Mouse (Mus musculus) neural tube, embryonic 11.5 days (tissue): ENCODE measurements at regions not wholly inside any gene's neighbourhood (a gene's known extent, or its start where the extent isn't known, plus 50 kb on each side); places are given as distances from the start of the nearest gene placed in this dataset.

Experiments used
- ATAC-seq: fragments of 200-750 bp; cut with Nextera tagmentation; 2 replicates; pipeline ENCODE4 v1.8.0; 2017; ENCODE audit warnings: moderate number of reproducible peaks, mild to moderate bottlenecking, moderate TSS enrichment, moderate library complexity; ENCODE audit not compliant: insufficient read depth, low FRiP score, low TSS enrichment
- DNase-seq: peaks from one replicate; pipeline ENCODE4 v3.0.0-alpha.2; 2015; ENCODE audit warnings: low spot score
- H3K27ac ChIP-seq: fragments of 300-500 bp; sonication (generic); 2 replicates; pipeline ENCODE4 v1.5.1; 2014; ENCODE audit warnings: low read depth, mild to moderate bottlenecking, low read length
- H3K27me3 ChIP-seq: fragments of 300-500 bp; sonication (generic); 2 replicates; pipeline ENCODE4 v1.6.1; 2014; ENCODE audit warnings: mild to moderate bottlenecking, low read length, mixed read lengths; ENCODE audit not compliant: control insufficient read depth, insufficient read depth
- H3K36me3 ChIP-seq: fragments of 300-500 bp; sonication (generic); 2 replicates; pipeline ENCODE4 v1.6.1; 2014; ENCODE audit warnings: mild to moderate bottlenecking, low read length, moderate library complexity, mixed read lengths; ENCODE audit not compliant: control insufficient read depth, insufficient read depth
- H3K4me1 ChIP-seq: fragments of 300-500 bp; sonication (generic); 2 replicates; pipeline ENCODE4 v1.6.1; 2014; ENCODE audit warnings: low read length, mixed read lengths; ENCODE audit not compliant: control insufficient read depth, insufficient read depth
- H3K4me2 ChIP-seq: fragments of 300-500 bp; sonication (generic); 2 replicates; pipeline ENCODE4 v1.6.1; 2014; ENCODE audit warnings: low read depth, mild to moderate bottlenecking, moderate library complexity
- H3K4me3 ChIP-seq: fragments of 300-500 bp; sonication (generic); 2 replicates; pipeline ENCODE4 v1.5.1; 2014; ENCODE audit warnings: low read depth, low read length
- H3K9ac ChIP-seq: fragments of 300-500 bp; sonication (generic); 2 replicates; pipeline ENCODE4 v1.6.1; 2014; ENCODE audit warnings: mild to moderate bottlenecking, low read length
- H3K9me3 ChIP-seq: fragments of 300-500 bp; sonication (generic); 2 replicates; pipeline ENCODE4 v1.6.1; 2016; ENCODE audit warnings: low read length; ENCODE audit not compliant: control insufficient read depth
- WGBS: fragments of 180-500 bp; shearing (Covaris S2); extraction: QIAGEN DNeasy Blood & Tissue Kit; methylation state at CpG from one replicate; pipeline ENCODE4 v1.1.7; 2014; 5-methylcytosine and 5-hydroxymethylcytosine counted together

DNA sequence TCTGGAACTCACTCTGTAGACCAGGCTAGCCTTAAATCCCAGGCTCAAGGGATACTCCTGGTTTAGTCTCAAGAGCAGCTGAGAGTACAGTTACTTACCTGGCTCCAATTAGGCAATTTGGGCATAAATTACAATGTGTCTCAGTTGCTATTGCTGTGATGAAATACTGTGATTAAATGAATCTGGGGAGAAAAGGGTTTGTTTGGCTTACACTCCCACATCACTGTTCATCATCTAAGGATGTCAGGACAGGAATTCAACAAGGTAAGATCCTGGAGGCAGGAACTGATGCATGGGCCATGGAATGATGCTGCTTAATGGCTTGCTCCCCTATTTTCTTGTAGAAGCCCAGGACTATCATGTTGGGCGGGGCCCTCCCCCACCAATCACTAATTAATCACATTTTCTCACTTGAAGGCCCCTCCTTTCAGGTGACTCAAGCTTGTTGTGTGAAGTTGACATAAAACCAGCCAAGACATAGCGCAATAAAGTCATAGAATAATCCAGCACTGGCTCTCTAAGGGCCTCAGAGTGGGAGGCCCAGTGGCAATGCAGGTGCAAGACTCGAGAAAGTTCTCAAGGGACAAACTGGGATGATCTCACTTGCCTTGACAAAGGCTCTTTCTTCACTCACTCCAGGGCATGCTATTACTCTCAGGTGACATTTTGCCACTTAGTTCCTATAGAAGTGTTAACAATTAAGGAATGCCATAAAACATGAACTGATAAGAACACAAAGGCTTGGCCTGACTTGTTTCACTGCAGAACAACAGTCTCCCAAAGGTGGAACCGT lies 85.4 kb upstream of the Barx2 start:
- Histone ChIP-seq H3K9me3 (no peaks in the 10 kb centered on the region), H3K4me1 (no peaks in the 10 kb centered on the region), H3K9ac (no peak overlapping the region), H3K36me3 (no peaks in the 10 kb centered on the region), H3K4me3 (no peak overlapping the region), H3K27ac (no peak overlapping the region), H3K27me3 (no peaks in the 10 kb centered on the region), H3K4me2 (no peak overlapping the region)
- DNase-seq (no peak), ATAC-seq (no peak)
- 58% methylated on average over 4 of the region's 4 CpGs for WGBS

DNA sequence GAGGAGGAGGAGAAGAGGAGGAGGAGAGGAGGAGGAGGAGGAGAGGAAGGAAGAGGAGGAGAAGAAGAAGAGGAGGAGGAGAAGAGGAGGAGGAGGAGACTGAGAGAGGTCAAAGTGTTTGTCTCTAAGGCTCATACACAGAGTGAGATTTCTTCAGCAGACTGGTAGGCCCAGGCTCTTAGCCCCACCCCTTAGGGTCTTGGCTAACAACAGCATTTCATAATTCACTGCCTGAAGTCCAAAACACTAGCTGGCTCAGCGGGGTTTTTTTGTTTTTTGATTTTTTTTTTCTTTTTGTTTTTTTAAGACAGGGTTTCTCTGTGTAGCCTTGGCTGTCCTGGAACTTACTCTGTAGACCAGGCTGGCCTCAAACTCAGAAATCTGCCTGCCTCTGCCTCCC lies 86.5 kb upstream of the Barx2 start:
- DNase-seq (no peak), ATAC-seq (no peak)
- WGBS, result 71% methylated on average over 1 of the region's 1 CpGs
- H3K4me3 ChIP-seq, result no peak overlapping the region
- no peaks in the 10 kb centered on the region for H3K27me3 ChIP-seq
- no peaks in the 10 kb centered on the region for H3K9me3 ChIP-seq
- no peak overlapping the region for H3K27ac ChIP-seq
- no peaks in the 10 kb centered on the region for H3K36me3 ChIP-seq
- no peak overlapping the region for H3K9ac ChIP-seq
- H3K4me2 ChIP-seq, result no peak overlapping the region
- H3K4me1 ChIP-seq, result no peaks in the 10 kb centered on the region

DNA sequence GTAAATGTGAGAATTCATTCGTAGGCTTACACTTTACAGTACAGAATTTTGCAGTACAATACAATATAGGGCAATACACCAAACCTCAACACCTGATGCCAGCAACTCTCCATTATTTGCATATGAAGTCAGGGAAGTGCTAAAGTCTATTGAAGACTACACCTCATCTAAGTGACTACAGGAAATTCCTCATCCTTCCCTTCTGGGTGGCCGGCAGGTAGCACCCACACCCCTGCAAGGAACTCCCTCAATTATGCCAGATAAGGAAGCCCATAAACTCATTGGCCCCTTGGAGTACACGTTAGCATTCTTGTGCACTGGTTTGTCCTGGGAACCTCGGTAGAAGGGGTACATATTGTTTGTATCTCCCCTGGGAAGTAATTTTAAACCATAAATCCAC lies 89.7 kb upstream of the Barx2 start:
- no peak overlapping the region for H3K9ac ChIP-seq
- ATAC-seq, result no peak
- H3K9me3 ChIP-seq, result no peaks in the 10 kb centered on the region
- no peak overlapping the region for H3K4me2 ChIP-seq
- H3K27me3 ChIP-seq, result no peaks in the 10 kb centered on the region
- H3K36me3 ChIP-seq, result no peaks in the 10 kb centered on the region
- H3K27ac ChIP-seq, result no peak overlapping the region
- no peak for DNase-seq
- H3K4me3 ChIP-seq, result no peak overlapping the region
- 67% methylated on average over 4 of the region's 4 CpGs for WGBS
- H3K4me1 ChIP-seq, result no peaks in the 10 kb centered on the region

DNA sequence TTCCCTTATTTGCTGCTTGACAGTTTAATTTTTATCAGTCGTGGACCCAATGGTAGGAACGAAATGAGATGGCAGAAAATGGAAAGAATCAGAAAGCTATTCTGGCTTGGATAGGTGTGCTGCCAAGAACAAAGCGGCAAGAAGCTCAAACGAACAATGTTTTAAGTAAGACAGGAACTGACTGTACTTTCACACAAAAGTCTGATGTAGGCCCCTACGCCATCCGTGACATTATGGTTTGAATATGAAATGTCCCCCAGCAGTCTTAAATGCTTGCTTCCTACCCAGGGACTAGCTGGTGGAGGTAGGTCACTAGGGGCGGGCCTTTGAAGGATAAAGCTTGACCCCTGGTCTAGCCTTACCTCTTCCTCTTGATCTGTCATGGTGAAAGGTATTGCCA lies 90.5 kb upstream of the Barx2 start:
- no peak for DNase-seq
- Histone ChIP-seq H3K4me1 (no peaks in the 10 kb centered on the region), H3K9ac (no peak overlapping the region), H3K9me3 (no peaks in the 10 kb centered on the region), H3K4me3 (no peak overlapping the region), H3K36me3 (no peaks in the 10 kb centered on the region), H3K27ac (no peak overlapping the region), H3K4me2 (no peak overlapping the region), H3K27me3 (no peaks in the 10 kb centered on the region)
- WGBS, result 94% methylated on average over 7 of the region's 7 CpGs
- no peak for ATAC-seq

DNA sequence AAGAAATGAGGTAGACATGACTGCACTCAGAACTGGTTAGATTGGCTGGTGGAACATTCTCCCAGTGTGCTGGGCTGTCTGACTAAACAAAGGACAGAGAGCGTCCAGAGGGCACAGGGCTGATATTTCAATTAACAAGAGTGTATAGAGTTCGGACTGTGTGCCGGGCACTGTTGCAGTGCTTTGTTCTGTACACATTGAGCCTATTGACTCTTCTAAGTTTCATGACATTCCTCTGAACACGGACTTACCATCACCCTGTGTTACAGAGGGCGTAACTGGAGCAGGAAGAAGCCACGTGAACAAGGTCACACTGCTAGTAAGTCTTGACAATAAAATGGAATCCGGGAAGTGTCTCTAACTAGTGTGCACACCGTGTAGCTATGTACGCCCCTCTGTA lies 92.1 kb upstream of the Barx2 start:
- H3K9ac ChIP-seq, result no peak overlapping the region
- H3K9me3 ChIP-seq, result no peaks in the 10 kb centered on the region
- H3K4me3 ChIP-seq, result no peak overlapping the region
- H3K36me3 ChIP-seq, result no peaks in the 10 kb centered on the region
- no peaks in the 10 kb centered on the region for H3K27me3 ChIP-seq
- no peak for ATAC-seq
- WGBS, result 64% methylated on average over 9 of the region's 9 CpGs
- DNase-seq, result no peak
- H3K4me1 ChIP-seq, result no peaks in the 10 kb centered on the region
- no peak overlapping the region for H3K4me2 ChIP-seq
- H3K27ac ChIP-seq, result no peak overlapping the region

DNA sequence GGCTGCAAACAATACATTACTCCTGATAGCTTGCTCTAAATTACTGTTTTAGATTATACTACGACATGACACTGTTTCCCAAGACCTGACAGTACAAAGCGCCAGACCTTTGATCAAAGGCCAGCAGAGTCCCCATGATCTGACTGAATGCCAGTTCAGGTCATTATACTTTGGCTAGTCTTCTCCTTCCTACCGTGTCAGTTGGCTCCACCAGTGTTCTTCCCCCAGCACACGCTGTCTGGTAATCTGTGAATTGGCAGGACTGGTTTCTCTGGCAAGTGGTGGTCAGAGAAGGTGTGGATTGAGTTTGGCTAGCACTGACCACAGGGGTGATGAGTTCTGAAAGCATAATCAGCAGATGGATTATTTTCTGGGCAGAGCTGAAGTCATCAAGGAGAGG lies 93.1 kb upstream of the Barx2 start:
- no peak overlapping the region for H3K9ac ChIP-seq
- no peak overlapping the region for H3K27ac ChIP-seq
- DNase-seq, result no peak
- no peak for ATAC-seq
- H3K9me3 ChIP-seq, result no peaks in the 10 kb centered on the region
- H3K4me2 ChIP-seq, result no peak overlapping the region
- H3K36me3 ChIP-seq, result no peaks in the 10 kb centered on the region
- H3K27me3 ChIP-seq, result no peaks in the 10 kb centered on the region
- no peak overlapping the region for H3K4me3 ChIP-seq
- WGBS, result 79% methylated on average over 4 of the region's 4 CpGs
- no peaks in the 10 kb centered on the region for H3K4me1 ChIP-seq

DNA sequence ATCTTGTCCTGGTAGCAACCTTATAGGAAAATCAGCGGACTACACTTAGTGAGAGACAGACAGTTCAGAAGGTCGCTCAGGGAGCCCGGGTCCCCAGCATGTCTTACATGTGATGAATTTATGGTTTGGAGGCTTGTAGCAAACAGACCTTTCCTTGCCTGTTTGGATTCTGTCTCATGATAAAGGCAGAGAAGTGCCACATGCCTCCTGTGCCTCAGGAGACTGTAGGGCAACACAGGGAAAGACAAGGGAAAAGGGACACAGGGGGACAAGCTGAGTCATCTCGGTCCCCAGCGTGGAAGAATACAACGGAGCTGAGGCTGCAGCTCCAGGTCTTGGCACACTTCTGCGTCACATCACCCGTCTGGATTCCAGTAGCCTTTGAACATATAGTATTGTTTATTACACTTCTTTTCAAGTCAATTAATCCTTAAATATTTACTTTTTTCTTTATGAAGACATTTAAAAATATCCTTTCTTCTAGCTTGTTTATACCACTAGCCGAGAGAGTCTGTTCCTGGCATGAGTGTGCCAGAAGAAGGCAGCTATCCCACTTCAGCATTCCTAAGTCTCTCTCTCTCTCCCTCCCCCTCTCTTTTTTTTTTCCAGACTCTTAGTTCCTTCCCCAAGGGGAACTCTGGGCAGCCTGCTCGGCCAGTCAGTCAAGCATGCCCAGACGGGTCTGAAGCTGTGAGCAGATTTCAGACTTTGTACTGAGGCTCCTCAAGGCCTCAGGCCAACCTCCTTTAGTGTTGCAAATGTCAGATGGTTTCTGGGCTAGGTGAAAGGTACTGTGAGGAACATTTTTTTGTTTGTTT lies 97.9 kb upstream of the Barx2 start:
- Histone ChIP-seq H3K4me3 (no peak overlapping the region), H3K36me3 (no peaks in the 10 kb centered on the region), H3K4me2 (no peak overlapping the region), H3K27me3 (no peaks in the 10 kb centered on the region), H3K9me3 (no peaks in the 10 kb centered on the region), H3K4me1 (no peaks in the 10 kb centered on the region), H3K9ac (no peak overlapping the region), H3K27ac (no peak overlapping the region)
- 59% methylated on average over 11 of the region's 11 CpGs for WGBS
- ATAC-seq, result no peak
- DNase-seq, result no peak

DNA sequence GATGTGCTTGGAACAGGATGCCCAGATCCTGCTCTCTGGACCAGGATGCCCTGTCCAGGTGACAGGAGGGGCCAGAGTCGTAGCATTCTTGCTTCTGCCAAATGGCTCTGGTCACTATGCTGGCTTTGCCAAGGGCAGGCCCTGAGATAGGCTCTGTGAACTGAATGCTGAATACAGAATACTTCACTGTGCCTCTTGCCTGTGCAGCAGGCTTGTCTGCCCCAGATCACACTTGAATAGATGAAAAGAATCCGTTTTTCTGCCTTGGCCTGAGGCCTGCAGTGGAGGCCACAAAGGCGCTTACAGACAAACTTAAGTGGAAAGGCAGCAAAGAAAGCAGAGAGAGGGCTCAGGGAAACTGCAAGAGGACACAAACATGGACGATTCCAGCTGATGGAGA lies 99.7 kb upstream of the Arhgap32 start:
- WGBS, result 59% methylated on average over 4 of the region's 4 CpGs
- H3K27me3 ChIP-seq, result no peaks in the 10 kb centered on the region
- no peak overlapping the region for H3K27ac ChIP-seq
- no peaks in the 10 kb centered on the region for H3K9me3 ChIP-seq
- H3K4me1 ChIP-seq, result no peaks in the 10 kb centered on the region
- no peak overlapping the region for H3K4me2 ChIP-seq
- DNase-seq (no peak), ATAC-seq (no peak)
- no peak overlapping the region for H3K9ac ChIP-seq
- H3K4me3 ChIP-seq, result no peak overlapping the region
- H3K36me3 ChIP-seq, result no peaks in the 10 kb centered on the region

DNA sequence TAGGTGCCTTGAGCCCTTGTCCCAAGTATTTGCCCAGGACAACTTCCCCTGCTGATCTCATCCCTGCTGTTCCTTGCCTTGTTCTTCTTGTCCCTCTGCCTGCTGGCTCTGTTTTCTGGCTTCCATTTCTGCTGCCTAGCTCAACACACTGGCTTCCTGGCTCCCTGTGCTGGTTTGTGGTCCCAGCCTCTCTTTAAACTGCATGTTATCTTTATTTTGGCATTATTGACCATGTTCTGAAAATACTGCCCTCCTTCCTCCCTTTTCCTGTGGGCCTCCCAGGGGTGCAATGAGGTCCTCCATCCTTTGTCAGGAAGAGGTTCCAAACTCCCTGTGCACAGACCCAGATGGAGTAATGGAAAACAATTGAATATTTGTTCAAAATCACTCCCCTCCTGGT lies 97.9 kb upstream of the Arhgap32 start:
- no peaks in the 10 kb centered on the region for H3K4me1 ChIP-seq
- H3K36me3 ChIP-seq, result no peaks in the 10 kb centered on the region
- H3K27ac ChIP-seq, result no peak overlapping the region
- H3K4me2 ChIP-seq, result no peak overlapping the region
- H3K9me3 ChIP-seq, result no peaks in the 10 kb centered on the region
- H3K27me3 ChIP-seq, result no peaks in the 10 kb centered on the region
- DNase-seq (no peak), ATAC-seq (no peak)
- H3K4me3 ChIP-seq, result no peak overlapping the region
- no peak overlapping the region for H3K9ac ChIP-seq
